22 mouse cellular contexts compared by ENCODE assay signal in genomic region chr1:156028340-156028975, GRCm38 (mm10). TPM values are rescaled to one million over a fixed set of nuclear protein-coding genes. Genes with fewer than 3 reads are reported as not detected.
A peak's percentile ranks its signal among the peaks of the same experiment; 100 is the strongest.
DNase-seq lines count a peak whose midpoint lies in the region; ATAC-seq and TF ChIP-seq lines count a peak whose summit lies in the region.
"Had no signal": no experiment of that assay in that cellular context is flagged by ENCODE, and none has a peak within 500 bp of the region (broad histone marks: within the 10 kb centered on the region; RNA-seq: fewer than 3 reads in every experiment).

No protein-coding gene starts in this region.

- no peak for TF ChIP-seq EP300 in liver, postnatal 0 days (IDR thresholded peaks at IDR 0.05; ENCODE audit: low read depth)

- WGBS in liver, postnatal 0 days (ENCODE audit: insufficient replicate concordance), result 68% methylated on average over 4 of the region's 4 CpGs

- H3K4me1 ChIP-seq in liver, postnatal 0 days (ENCODE audit: insufficient read depth), result 0 out of 2 replicates have a peak, but pooled peaks cover 4% of the 10 kb centered on the region
- H3K4me1 ChIP-seq: hindbrain, embryonic 13.5 days; midbrain, embryonic 12.5 days had no signal

- H3K4me3 ChIP-seq in liver, postnatal 0 days (ENCODE audit: low read depth, low read length), result no peak overlapping the region
- H3K4me3 ChIP-seq: hindbrain, embryonic 13.5 days; liver, embryonic 13.5 days; midbrain, embryonic 12.5 days; neural tube, embryonic 15.5 days had no signal

- no peak for TF ChIP-seq CTCF in liver, postnatal 0 days (IDR thresholded peaks at IDR 0.05; ENCODE audit: low read depth)

- no peak overlapping the region for H3K9ac ChIP-seq in liver, postnatal 0 days (replicated peaks)
- H3K9ac ChIP-seq: hindbrain, embryonic 13.5 days; liver, embryonic 13.5 days; midbrain, embryonic 12.5 days; neural tube, embryonic 15.5 days had no signal

- H3K27ac ChIP-seq in liver, postnatal 0 days (ENCODE audit: low read depth), result 0 out of 2 replicates have a peak overlapping the region, but pooled peaks have one; percentile 18
- H3K27ac ChIP-seq: hindbrain, embryonic 13.5 days; liver, embryonic 13.5 days; midbrain, embryonic 12.5 days; neural tube, embryonic 15.5 days; stomach, postnatal 0 days had no signal

- no peak overlapping the region for H3K4me2 ChIP-seq in liver, postnatal 0 days (ENCODE audit: low read depth, low read length)
- H3K4me2 ChIP-seq: hindbrain, embryonic 13.5 days; liver, embryonic 13.5 days; midbrain, embryonic 12.5 days; neural tube, embryonic 15.5 days had no signal

- peaks cover 79% of the 10 kb centered on the region for H3K36me3 ChIP-seq in liver, postnatal 0 days (replicated peaks; ENCODE audit: insufficient read depth, low read length)

- H3K9me3 ChIP-seq in liver, postnatal 0 days (ENCODE audit: low read length), result no peaks in the 10 kb centered on the region
- H3K9me3 ChIP-seq: hindbrain, embryonic 13.5 days; liver, embryonic 13.5 days; midbrain, embryonic 12.5 days; neural tube, embryonic 15.5 days had no signal

- H3K27me3 ChIP-seq in liver, postnatal 0 days (ENCODE audit: insufficient read depth, low read length), result no peaks in the 10 kb centered on the region
- H3K27me3 ChIP-seq: CH12.LX; hindbrain, embryonic 13.5 days; liver, embryonic 13.5 days; midbrain, embryonic 12.5 days; neural tube, embryonic 15.5 days had no signal

- no peak for DNase-seq in liver, postnatal 0 days
- no peak for DNase-seq in liver
- peak; percentile 61 for DNase-seq in skeletal muscle tissue, adult 2 months (ENCODE audit: low read depth, low spot score)
- DNase-seq in cerebellum, adult 8-10 months, result no peak
- no peak for DNase-seq in cerebellum, postnatal 25 days
- DNase-seq: adrenal gland, postnatal 10 days; cerebellum, adult 9-10 months; layer of hippocampus, postnatal 36 days; liver, embryonic 13.5 days; lung, postnatal 14 days; spleen, adult 18-20 months; thymus, postnatal 25 days had no signal

- ATAC-seq in liver, postnatal 0 days, result no peak
- ATAC-seq in CD4-positive, CD25-positive, alpha-beta regulatory T cell, adult 4 months, result peak; percentile 41
- ATAC-seq in granulocyte monocyte progenitor cell, adult 5-6 weeks (replicated peaks; ENCODE audit: poor library complexity, severe bottlenecking), result peak; percentile 67
- ATAC-seq in erythroid progenitor cell, adult 5-6 weeks (replicated peaks; ENCODE audit: low FRiP score, poor library complexity, severe bottlenecking), result no peak
- ATAC-seq: forebrain, embryonic 14.5 days; intestine, embryonic 16.5 days had no signal

RNA-seq across cellular contexts. Expression of gene Tor1aip2, which starts 6.7 kb away (rescaled TPM):
- 43.7 and 45.3 TPM in 2 replicates for polyA plus RNA-seq in liver, postnatal 0 days (2015; fragmentation: Nextera tagmentation; extraction: Ambion mirVana)
- polyA plus RNA-seq in CD4-positive, CD25-positive, alpha-beta regulatory T cell, adult 4 months (2017; shearing (Covaris generic)), result 10 to 100 TPM; 38.3 to 43.9 TPM
- 51.8 and 69.8 TPM in 2 replicates for total RNA-seq in granulocyte monocyte progenitor cell, adult 5-6 weeks (2014; fragmentation: Nextera tagmentation)
- 50.8 and 52.6 TPM in 2 replicates for total RNA-seq in granulocyte monocyte progenitor cell, adult 5-6 weeks (2017)
- total RNA-seq in erythroid progenitor cell, adult 5-6 weeks (2015; ENCODE audit: low replicate concordance), result 119 and 138 TPM in 2 replicates
- total RNA-seq in erythroid progenitor cell, adult 5-6 weeks (2017; ENCODE audit: low replicate concordance), result 128 and 132 TPM in 2 replicates

RNA-seq across cellular contexts. Expression of gene Tor1aip1, which starts 7.8 kb away (rescaled TPM):
- polyA plus RNA-seq in liver, postnatal 0 days (2015; fragmentation: Nextera tagmentation; extraction: Ambion mirVana), result 29.1 and 29.2 TPM in 2 replicates
- polyA plus RNA-seq in CD4-positive, CD25-positive, alpha-beta regulatory T cell, adult 4 months (2017; shearing (Covaris generic)), result 100 to 1,000 TPM in 1 of 2 experiments, 10 to 100 TPM in 1; 86.3 to 108 TPM
- total RNA-seq in granulocyte monocyte progenitor cell, adult 5-6 weeks (2014; fragmentation: Nextera tagmentation), result 68.5 and 73.8 TPM in 2 replicates
- 30.2 and 36.9 TPM in 2 replicates for total RNA-seq in granulocyte monocyte progenitor cell, adult 5-6 weeks (2017)
- 85.1 and 91.9 TPM in 2 replicates for total RNA-seq in erythroid progenitor cell, adult 5-6 weeks (2015; ENCODE audit: low replicate concordance)
- total RNA-seq in erythroid progenitor cell, adult 5-6 weeks (2017; ENCODE audit: low replicate concordance), result 34.5 and 75.0 TPM in 2 replicates

RNA-seq across cellular contexts. Expression of gene Cep350, which starts 55.4 kb away (rescaled TPM):
- polyA plus RNA-seq in liver, postnatal 0 days (2015; fragmentation: Nextera tagmentation; extraction: Ambion mirVana), result 4.6 and 5.7 TPM in 2 replicates
- 10 to 100 TPM in 1 of 2 experiments, 1 to 10 TPM in 1; 8.1 to 14.1 TPM for polyA plus RNA-seq in CD4-positive, CD25-positive, alpha-beta regulatory T cell, adult 4 months (2017; shearing (Covaris generic))
- total RNA-seq in granulocyte monocyte progenitor cell, adult 5-6 weeks (2014; fragmentation: Nextera tagmentation), result 81.6 and 84.7 TPM in 2 replicates
- total RNA-seq in granulocyte monocyte progenitor cell, adult 5-6 weeks (2017), result 114 and 142 TPM in 2 replicates
- total RNA-seq in erythroid progenitor cell, adult 5-6 weeks (2015; ENCODE audit: low replicate concordance), result 71.7 and 94.7 TPM in 2 replicates
- total RNA-seq in erythroid progenitor cell, adult 5-6 weeks (2017; ENCODE audit: low replicate concordance), result 92.1 and 109 TPM in 2 replicates

Comparison
In these comparisons a context has a peak if more than half of its experiments do, and no peak if none do; other contexts are left out.
1. ATAC-seq: peak in CD4-positive, CD25-positive, alpha-beta regulatory T cell, adult 4 months (single experiment) and granulocyte monocyte progenitor cell, adult 5-6 weeks (single experiment); none in liver, postnatal 0 days (single experiment) and erythroid progenitor cell, adult 5-6 weeks (single experiment).